In the genomic region with DNA sequence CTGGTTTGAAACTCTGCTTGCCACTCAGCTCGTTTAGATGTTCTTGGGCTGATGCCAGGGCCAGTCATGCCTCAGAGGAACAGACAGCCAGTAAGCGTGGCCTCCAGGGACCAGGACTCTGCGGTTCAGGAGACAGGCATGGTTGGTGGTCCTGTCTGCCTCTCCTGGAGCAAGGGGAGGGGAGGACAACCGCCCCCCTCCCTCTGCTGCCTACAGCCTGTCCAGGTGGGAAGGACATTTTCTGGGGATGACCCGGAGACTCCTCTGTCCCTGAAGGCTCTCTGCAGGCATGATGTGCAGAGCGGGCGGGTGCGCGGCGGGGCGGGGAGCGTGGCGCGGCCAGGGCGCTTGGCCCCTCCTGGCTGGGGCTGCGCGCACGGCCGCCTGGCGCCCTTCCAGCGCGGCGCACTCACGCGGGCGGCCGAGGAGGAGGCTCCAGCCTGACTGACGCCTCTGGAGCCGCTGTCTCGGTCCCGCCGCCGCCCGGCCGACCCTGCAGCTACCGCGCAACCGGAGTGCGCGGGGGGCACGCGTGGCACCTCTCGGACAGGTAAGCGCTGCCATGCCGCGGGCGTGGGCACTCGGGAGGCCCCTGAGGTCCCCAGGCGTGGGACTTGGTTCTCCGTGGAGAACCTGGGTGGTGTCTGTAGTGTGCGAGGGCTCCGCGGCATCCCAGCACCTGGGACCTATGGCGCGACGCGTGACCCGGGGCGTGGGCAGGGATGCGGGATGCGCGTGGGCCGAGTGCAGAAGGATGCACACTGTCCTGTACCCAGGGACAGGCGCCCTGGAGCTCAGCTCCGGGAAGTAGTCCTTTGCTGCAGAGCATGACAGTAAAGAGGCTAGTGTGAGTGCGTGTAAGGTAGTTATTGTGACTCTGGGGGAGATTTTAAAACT, we compare ENCODE assay signal across 9 mouse cellular contexts. TPM values are rescaled to one million over a fixed set of nuclear protein-coding genes. Genes with fewer than 3 reads are reported as not detected.
DNase-seq lines count a peak whose midpoint lies in the region; ATAC-seq and TF ChIP-seq lines count a peak whose summit lies in the region.
"Had no signal": no experiment of that assay in that cellular context is flagged by ENCODE, and none has a peak within 500 bp of the region (broad histone marks: within the 10 kb centered on the region; RNA-seq: fewer than 3 reads in every experiment).

A gene (plus strand): TSS at position 438 of the 897 bp plus-strand sequence.

- ATAC-seq in forebrain, embryonic 15.5 days (replicated peaks), result peak; percentile 77
- ATAC-seq in liver, postnatal 0 days, result peak; percentile 82
- no peak for ATAC-seq in activated CD4-positive, CD25-positive, alpha-beta regulatory T cell, adult 4 months

- intact Hi-C loops in heart, postnatal 10 days (cut with DNase I), result no loop called here

- WGBS in forebrain, embryonic 15.5 days, result under 1% methylated on average over 58 of the region's 66 CpGs
- 2% methylated on average over 54 of the region's 66 CpGs for WGBS in liver, postnatal 0 days (ENCODE audit: insufficient replicate concordance)

- H3K27ac ChIP-seq in forebrain, embryonic 15.5 days (replicated peaks), result no peak within 1 kb of the TSS
- peak within 1 kb of the TSS; percentile 75 for H3K27ac ChIP-seq in liver, postnatal 0 days (ENCODE audit: low read depth)

- peaks cover 58% of the 10 kb centered on the region for H3K27me3 ChIP-seq in E14TG2a.4 (ENCODE audit: insufficient read depth, low read length)
- H3K27me3 ChIP-seq in forebrain, embryonic 15.5 days, result 0 out of 2 replicates have a peak, but pooled peaks cover 5% of the 10 kb centered on the region
- peaks cover 15% of the 10 kb centered on the region for H3K27me3 ChIP-seq in liver, postnatal 0 days (ENCODE audit: insufficient read depth, low read length)

- peak within 1 kb of the TSS; percentile 100 for H3K4me2 ChIP-seq in forebrain, embryonic 15.5 days (replicated peaks)
- H3K4me2 ChIP-seq in liver, postnatal 0 days (ENCODE audit: low read depth, low read length), result peak within 1 kb of the TSS; percentile 82

- no peak for TF ChIP-seq CTCF in E14TG2a.4 (conservative IDR thresholded peaks at IDR 0.05; ENCODE audit: low read length)
- no peak for TF ChIP-seq CTCF in liver, postnatal 0 days (IDR thresholded peaks at IDR 0.05; ENCODE audit: low read depth)

- peak; percentile 72 for DNase-seq in cerebellum, adult 11 months
- DNase-seq in heart, postnatal 10 days, result peak; percentile 58 to 68
- peak; percentile 56 to 68 for DNase-seq in layer of hippocampus, adult 18-20 months (ENCODE audit: low spot score in 2 of 2)
- DNase-seq in liver, postnatal 0 days, result peak; percentile 67
- DNase-seq in ovary, adult 18-20 months (ENCODE audit: low spot score), result peak; percentile 73

- no peaks in the 10 kb centered on the region for H3K9me3 ChIP-seq in E14TG2a.4 (ENCODE audit: low read length)
- no peaks in the 10 kb centered on the region for H3K9me3 ChIP-seq in forebrain, embryonic 15.5 days
- peaks cover 3% of the 10 kb centered on the region; the same call in 1 of the 2 replicates for H3K9me3 ChIP-seq in liver, postnatal 0 days (ENCODE audit: low read length)

- H3K4me3 ChIP-seq in E14TG2a.4 (replicated peaks; ENCODE audit: low read length), result peak within 1 kb of the TSS; percentile 84
- peak within 1 kb of the TSS; percentile 63 for H3K4me3 ChIP-seq in forebrain, embryonic 15.5 days
- H3K4me3 ChIP-seq in liver, postnatal 0 days (ENCODE audit: low read depth, low read length), result peak within 1 kb of the TSS; percentile 63

- peaks cover 7% of the 10 kb centered on the region for H3K36me3 ChIP-seq in E14TG2a.4 (ENCODE audit: insufficient read depth, low read length)
- peaks cover 10% of the 10 kb centered on the region for H3K36me3 ChIP-seq in forebrain, embryonic 15.5 days
- peaks cover 3% of the 10 kb centered on the region; the same call in 1 of the 2 replicates for H3K36me3 ChIP-seq in liver, postnatal 0 days (replicated peaks; ENCODE audit: insufficient read depth, low read length)

- H3K9ac ChIP-seq in forebrain, embryonic 15.5 days (replicated peaks), result peak within 1 kb of the TSS; percentile 65
- peak within 1 kb of the TSS; percentile 71 for H3K9ac ChIP-seq in liver, postnatal 0 days (replicated peaks)

- peaks cover 9% of the 10 kb centered on the region for H3K4me1 ChIP-seq in E14TG2a.4 (replicated peaks; ENCODE audit: low read depth, low read length)
- peaks cover 17% of the 10 kb centered on the region for H3K4me1 ChIP-seq in forebrain, embryonic 15.5 days
- H3K4me1 ChIP-seq in liver, postnatal 0 days (ENCODE audit: insufficient read depth), result peaks cover 5% of the 10 kb centered on the region; the same call in 1 of the 2 replicates

- TF ChIP-seq EP300 in liver, postnatal 0 days (IDR thresholded peaks at IDR 0.05; ENCODE audit: low read depth), result no peak

RNA-seq across cellular contexts. Expression of the gene that starts here (rescaled TPM):
- 0.17 and 0.25 TPM in 2 replicates for polyA plus RNA-seq in forebrain, embryonic 15.5 days (2015; fragmentation: Nextera tagmentation; extraction: Ambion mirVana)
- total RNA-seq in heart, postnatal 10 days (2021), result 1 to 10 TPM; 1.3 to 2.0 TPM
- 1 to 10 TPM; 7.4 to 8.8 TPM for total RNA-seq in layer of hippocampus, adult 18-20 months (2021)
- 0.86 and 1.4 TPM in 2 replicates for polyA plus RNA-seq in liver, postnatal 0 days (2015; fragmentation: Nextera tagmentation; extraction: Ambion mirVana)
- not detected for polyA plus RNA-seq in activated CD4-positive, CD25-positive, alpha-beta regulatory T cell, adult 4 months (2017; shearing (Covaris generic))
- total RNA-seq: MEL had no signal

Comparison
In these comparisons a context has a peak if more than half of its experiments do, and no peak if none do; other contexts are left out.
1. Peak in ATAC-seq, H3K4me3 ChIP-seq, H3K9ac ChIP-seq and H3K4me2 ChIP-seq in forebrain, embryonic 15.5 days; RNA of the gene not detected or under 1 TPM.